17 mouse cellular contexts compared by ENCODE assay signal in genomic region chr2:115101501-115101900, GRCm38 (mm10).
DNase-seq lines count a peak whose midpoint lies in the region; ATAC-seq and TF ChIP-seq lines count a peak whose summit lies in the region.
"Had no signal": no experiment of that assay in that cellular context is flagged by ENCODE, and none has a peak within 500 bp of the region (broad histone marks: within the 10 kb centered on the region; RNA-seq: fewer than 3 reads in every experiment).

No protein-coding gene starts in this region.

- no peak for ATAC-seq in kidney, embryonic 14.5 days (ENCODE audit: low FRiP score, low TSS enrichment)
- 0 out of 2 replicates have a peak, but pooled peaks have one; percentile 7 for ATAC-seq in liver, postnatal 0 days
- ATAC-seq: forebrain, embryonic 13.5 days; forebrain, postnatal 0 days had no signal

- H3K27me3 ChIP-seq in kidney, adult 2 months (replicated peaks; ENCODE audit: control insufficient read depth, insufficient read depth, low read length): no peaks in the 10 kb centered on the region
- no peaks in the 10 kb centered on the region for H3K27me3 ChIP-seq in kidney, embryonic 14.5 days (ENCODE audit: control insufficient read depth, insufficient read depth, low read length)
- no peaks in the 10 kb centered on the region for H3K27me3 ChIP-seq in liver, postnatal 0 days (ENCODE audit: insufficient read depth, low read length)
- H3K27me3 ChIP-seq: forebrain, embryonic 13.5 days; heart, embryonic 13.5 days; hindbrain, embryonic 13.5 days had no signal

- TF ChIP-seq CTCF in kidney, adult 2 months (conservative IDR thresholded peaks at IDR 0.05; ENCODE audit: insufficient read depth, insufficient read length, low read depth, low read length): no peak
- TF ChIP-seq CTCF in liver, postnatal 0 days (IDR thresholded peaks at IDR 0.05; ENCODE audit: low read depth): no peak

- no peak overlapping the region for H3K4me2 ChIP-seq in kidney, embryonic 14.5 days (replicated peaks; ENCODE audit: low read depth, low read length)
- H3K4me2 ChIP-seq in liver, postnatal 0 days (ENCODE audit: low read depth, low read length): no peak overlapping the region
- H3K4me2 ChIP-seq: forebrain, embryonic 13.5 days; heart, embryonic 13.5 days; hindbrain, embryonic 13.5 days had no signal

- no peaks in the 10 kb centered on the region for H3K36me3 ChIP-seq in kidney, adult 2 months (ENCODE audit: control insufficient read depth, insufficient read depth, low read length)
- H3K36me3 ChIP-seq in kidney, embryonic 14.5 days (ENCODE audit: control insufficient read depth, insufficient read depth, low read length): no peaks in the 10 kb centered on the region
- H3K36me3 ChIP-seq in liver, postnatal 0 days (replicated peaks; ENCODE audit: insufficient read depth, low read length): no peaks in the 10 kb centered on the region
- H3K36me3 ChIP-seq: embryonic facial prominence, embryonic 10.5 days; heart, embryonic 13.5 days; hindbrain, embryonic 13.5 days had no signal

- no peak overlapping the region for H3K4me3 ChIP-seq in kidney, adult 2 months (ENCODE audit: insufficient read depth, low read depth, low read length)
- H3K4me3 ChIP-seq in kidney, embryonic 14.5 days (ENCODE audit: low read length): no peak overlapping the region
- H3K4me3 ChIP-seq in liver, postnatal 0 days (ENCODE audit: low read depth, low read length): no peak overlapping the region
- H3K4me3 ChIP-seq: embryonic facial prominence, embryonic 10.5 days; forebrain, embryonic 13.5 days; heart, adult 2 months; heart, embryonic 13.5 days; hindbrain, embryonic 13.5 days had no signal

- WGBS in kidney, adult 2 months: 70% methylated on average over 3 of the region's 3 CpGs
- WGBS in kidney, embryonic 14.5 days: 82% methylated on average over 3 of the region's 3 CpGs
- WGBS in liver, postnatal 0 days (ENCODE audit: insufficient replicate concordance): 66% methylated on average over 3 of the region's 3 CpGs

- no peak for TF ChIP-seq EP300 in liver, postnatal 0 days (IDR thresholded peaks at IDR 0.05; ENCODE audit: low read depth)

- no peak overlapping the region for H3K27ac ChIP-seq in kidney, adult 2 months (ENCODE audit: insufficient read depth, low read depth, low read length)
- H3K27ac ChIP-seq in kidney, embryonic 14.5 days (ENCODE audit: low read depth, low read length): no peak overlapping the region
- H3K27ac ChIP-seq in liver, postnatal 0 days (ENCODE audit: low read depth): no peak overlapping the region
- H3K27ac ChIP-seq: embryonic facial prominence, embryonic 10.5 days; forebrain, embryonic 13.5 days; heart, adult 2 months; heart, embryonic 13.5 days; hindbrain, embryonic 13.5 days had no signal

- no peak overlapping the region for H3K9ac ChIP-seq in kidney, embryonic 14.5 days (ENCODE audit: low read depth, low read length)
- H3K9ac ChIP-seq in liver, postnatal 0 days (replicated peaks): no peak overlapping the region
- H3K9ac ChIP-seq: forebrain, embryonic 13.5 days; forebrain, postnatal 0 days; heart, embryonic 13.5 days; hindbrain, embryonic 13.5 days had no signal

- no peak for TF ChIP-seq POLR2A in kidney, adult 2 months (IDR thresholded peaks at IDR 0.05; ENCODE audit: low read depth, low read length)

- no peaks in the 10 kb centered on the region for H3K9me3 ChIP-seq in kidney, embryonic 14.5 days (ENCODE audit: control insufficient read depth, low read length)
- no peaks in the 10 kb centered on the region for H3K9me3 ChIP-seq in liver, postnatal 0 days (ENCODE audit: low read length)
- H3K9me3 ChIP-seq: embryonic facial prominence, embryonic 10.5 days; forebrain, embryonic 13.5 days; heart, embryonic 13.5 days; hindbrain, embryonic 13.5 days had no signal

- peak; percentile 66 for DNase-seq in kidney, adult 2 months
- no peak for DNase-seq in liver, postnatal 0 days
- DNase-seq in liver: no peak
- DNase-seq in lung, postnatal 10 days: peak; percentile 8
- no peak for DNase-seq in lung, postnatal 25 days (ENCODE audit: low spot score)
- DNase-seq: adrenal gland, adult 8-10 months; adrenal gland, postnatal 36 days; cerebellum, adult 2 months; cerebellum, postnatal 10 days; forebrain, postnatal 0 days; gastrocnemius, postnatal 14 days; heart, adult 2 months had no signal

- H3K4me1 ChIP-seq in kidney, adult 2 months (ENCODE audit: control insufficient read depth, insufficient read depth, low read length): no peaks in the 10 kb centered on the region
- no peaks in the 10 kb centered on the region for H3K4me1 ChIP-seq in kidney, embryonic 14.5 days (ENCODE audit: control insufficient read depth, insufficient read depth, low read length)
- H3K4me1 ChIP-seq in liver, postnatal 0 days (ENCODE audit: insufficient read depth): no peaks in the 10 kb centered on the region
- H3K4me1 ChIP-seq: embryonic facial prominence, embryonic 10.5 days; forebrain, embryonic 13.5 days; heart, embryonic 13.5 days; hindbrain, embryonic 13.5 days had no signal

Comparison
In these comparisons a context has a peak if more than half of its experiments do, and no peak if none do; other contexts are left out.
1. DNase-seq: peak in kidney, adult 2 months (single experiment) and lung, postnatal 10 days (single experiment); none in liver, postnatal 0 days (single experiment), liver (single experiment) and lung, postnatal 25 days (single experiment).